ENCODE assay signal across 9 mouse cellular contexts in genomic region chr14:31129326-31130235, GRCm38 (mm10). TPM values are rescaled to one million over a fixed set of nuclear protein-coding genes. Genes with fewer than 3 reads are reported as not detected.
DNase-seq lines count a peak whose midpoint lies in the region; ATAC-seq and TF ChIP-seq lines count a peak whose summit lies in the region.
"Had no signal": no experiment of that assay in that cellular context is flagged by ENCODE, and none has a peak within 500 bp of the region (broad histone marks: within the 10 kb centered on the region; RNA-seq: fewer than 3 reads in every experiment).

No protein-coding gene starts in this region.

- no peaks in the 10 kb centered on the region; the same call in 1 of the 2 replicates for H3K36me3 ChIP-seq in embryonic facial prominence, embryonic 11.5 days (replicated peaks; ENCODE audit: control insufficient read depth, insufficient read depth, low read depth, low read length)
- peaks cover 2% of the 10 kb centered on the region for H3K36me3 ChIP-seq in hindbrain, embryonic 13.5 days
- H3K36me3 ChIP-seq in midbrain, embryonic 13.5 days, result peaks cover 5% of the 10 kb centered on the region; the same call in 1 of the 2 replicates

- peak overlapping the region; percentile 80 for H3K27ac ChIP-seq in layer of hippocampus, adult 2 months
- H3K27ac ChIP-seq in embryonic facial prominence, embryonic 11.5 days (replicated peaks; ENCODE audit: low read depth, low read length), result peak overlapping the region; percentile 71
- peak overlapping the region; percentile 90 for H3K27ac ChIP-seq in hindbrain, embryonic 13.5 days
- peak overlapping the region; percentile 93 for H3K27ac ChIP-seq in midbrain, embryonic 13.5 days

- H3K9ac ChIP-seq in embryonic facial prominence, embryonic 11.5 days (replicated peaks; ENCODE audit: low read length), result no peak overlapping the region
- H3K9ac ChIP-seq in hindbrain, embryonic 13.5 days, result peak overlapping the region; percentile 29; the same call in 1 of the 2 replicates
- no peak overlapping the region for H3K9ac ChIP-seq in midbrain, embryonic 13.5 days (replicated peaks)

- peak overlapping the region; percentile 74 for H3K4me3 ChIP-seq in layer of hippocampus, adult 2 months
- peak overlapping the region; percentile 99 for H3K4me3 ChIP-seq in embryonic facial prominence, embryonic 11.5 days (ENCODE audit: low read depth, low read length)
- peak overlapping the region; percentile 76 for H3K4me3 ChIP-seq in hindbrain, embryonic 13.5 days
- H3K4me3 ChIP-seq in midbrain, embryonic 13.5 days (replicated peaks), result peak overlapping the region; percentile 79

- no peak for TF ChIP-seq CTCF in layer of hippocampus, adult 2 months (conservative IDR thresholded peaks at IDR 0.05)

- no peak for ATAC-seq in embryonic facial prominence, embryonic 11.5 days (replicated peaks; ENCODE audit: insufficient number of reproducible peaks, low FRiP score, low TSS enrichment, low read depth)
- no peak for ATAC-seq in hindbrain, embryonic 13.5 days (ENCODE audit: low FRiP score)
- no peak for ATAC-seq in midbrain, embryonic 13.5 days

- no peak overlapping the region; the same call in 1 of the 2 replicates for H3K4me2 ChIP-seq in embryonic facial prominence, embryonic 11.5 days (ENCODE audit: low read depth, low read length)
- peak overlapping the region; percentile 93 for H3K4me2 ChIP-seq in hindbrain, embryonic 13.5 days
- H3K4me2 ChIP-seq in midbrain, embryonic 13.5 days (replicated peaks), result peak overlapping the region; percentile 93

- no peaks in the 10 kb centered on the region; the same call in 1 of the 2 replicates for H3K4me1 ChIP-seq in embryonic facial prominence, embryonic 11.5 days (ENCODE audit: control insufficient read depth, insufficient read depth, low read length)
- peaks cover 68% of the 10 kb centered on the region for H3K4me1 ChIP-seq in hindbrain, embryonic 13.5 days (replicated peaks)
- H3K4me1 ChIP-seq in midbrain, embryonic 13.5 days (replicated peaks), result peaks cover 75% of the 10 kb centered on the region

- no peaks in the 10 kb centered on the region for H3K9me3 ChIP-seq in embryonic facial prominence, embryonic 11.5 days (replicated peaks; ENCODE audit: control insufficient read depth, low read length)
- H3K9me3 ChIP-seq in hindbrain, embryonic 13.5 days, result no peaks in the 10 kb centered on the region
- no peaks in the 10 kb centered on the region for H3K9me3 ChIP-seq in midbrain, embryonic 13.5 days

- no peak for DNase-seq in layer of hippocampus, adult 2 months (ENCODE audit: low spot score in 2 of 2)
- DNase-seq in layer of hippocampus, adult 9-10 months (ENCODE audit: low spot score), result no peak
- peak; percentile 14 for DNase-seq in embryonic facial prominence, embryonic 11.5 days (ENCODE audit: low spot score)
- DNase-seq in left cerebral cortex, adult 8-10 months (ENCODE audit: low spot score in 2 of 2), result no peak
- DNase-seq in urinary bladder, adult 2 months (ENCODE audit: low spot score), result no peak
- DNase-seq in layer of hippocampus, postnatal 36 days, result no peak

- no peaks in the 10 kb centered on the region for H3K27me3 ChIP-seq in embryonic facial prominence, embryonic 11.5 days (ENCODE audit: control insufficient read depth, insufficient read depth, low read length)
- H3K27me3 ChIP-seq in hindbrain, embryonic 13.5 days, result no peaks in the 10 kb centered on the region
- H3K27me3 ChIP-seq in midbrain, embryonic 13.5 days, result no peaks in the 10 kb centered on the region

- 68% methylated on average over 15 of the region's 15 CpGs for WGBS in embryonic facial prominence, embryonic 11.5 days
- WGBS in hindbrain, embryonic 13.5 days, result 69% methylated on average over 15 of the region's 15 CpGs
- 69% methylated on average over 15 of the region's 15 CpGs for WGBS in midbrain, embryonic 13.5 days

RNA-seq across cellular contexts. Expression of gene Smim4, which starts 0.8 kb away (rescaled TPM):
- 10 to 100 TPM; 26.4 to 28.0 TPM for total RNA-seq in layer of hippocampus, adult 2 months (2021)
- polyA plus RNA-seq in embryonic facial prominence, embryonic 11.5 days (2014; fragmentation: Nextera tagmentation; extraction: Ambion mirVana), result 56.8 and 62.3 TPM in 2 replicates
- polyA plus RNA-seq in hindbrain, embryonic 13.5 days (2015; fragmentation: Nextera tagmentation; extraction: Ambion mirVana), result 83.1 and 83.2 TPM in 2 replicates
- polyA plus RNA-seq in midbrain, embryonic 13.5 days (2015; fragmentation: Nextera tagmentation; extraction: Ambion mirVana), result 75.8 and 78.8 TPM in 2 replicates
- 10 to 100 TPM; 26.5 to 30.6 (median 28.0) TPM for total RNA-seq in left cerebral cortex, adult 8-10 months (2022)
- polyA plus RNA-seq in urinary bladder, adult 2 months (2012; rRNA removed), result 28.1 and 42.8 TPM in 2 replicates
- 10 to 100 TPM; 24.6 to 27.7 TPM for total RNA-seq in layer of hippocampus, postnatal 36 days (2021)

RNA-seq across cellular contexts. Expression of gene Nt5dc2, which starts 1.3 kb away (rescaled TPM):
- 10 to 100 TPM; 12.6 to 13.4 TPM for total RNA-seq in layer of hippocampus, adult 2 months (2021)
- polyA plus RNA-seq in embryonic facial prominence, embryonic 11.5 days (2014; fragmentation: Nextera tagmentation; extraction: Ambion mirVana), result 462 and 510 TPM in 2 replicates
- 273 and 282 TPM in 2 replicates for polyA plus RNA-seq in hindbrain, embryonic 13.5 days (2015; fragmentation: Nextera tagmentation; extraction: Ambion mirVana)
- 280 and 317 TPM in 2 replicates for polyA plus RNA-seq in midbrain, embryonic 13.5 days (2015; fragmentation: Nextera tagmentation; extraction: Ambion mirVana)
- 1 to 10 TPM; 3.0 to 4.1 (median 3.8) TPM for total RNA-seq in left cerebral cortex, adult 8-10 months (2022)
- polyA plus RNA-seq in urinary bladder, adult 2 months (2012; rRNA removed), result 8.0 and 8.1 TPM in 2 replicates
- 10 to 100 TPM; 12.4 to 13.6 TPM for total RNA-seq in layer of hippocampus, postnatal 36 days (2021)

RNA-seq across cellular contexts. Expression of gene Stab1, which starts 38.9 kb away (rescaled TPM):
- 10 to 100 TPM; 23.2 TPM for total RNA-seq in layer of hippocampus, adult 2 months (2021)
- polyA plus RNA-seq in embryonic facial prominence, embryonic 11.5 days (2014; fragmentation: Nextera tagmentation; extraction: Ambion mirVana), result 19.8 and 23.6 TPM in 2 replicates
- 24.8 and 25.2 TPM in 2 replicates for polyA plus RNA-seq in hindbrain, embryonic 13.5 days (2015; fragmentation: Nextera tagmentation; extraction: Ambion mirVana)
- polyA plus RNA-seq in midbrain, embryonic 13.5 days (2015; fragmentation: Nextera tagmentation; extraction: Ambion mirVana), result 19.8 and 23.2 TPM in 2 replicates
- total RNA-seq in left cerebral cortex, adult 8-10 months (2022), result 10 to 100 TPM; 18.7 to 28.1 (median 22.2) TPM
- 85.3 and 90.2 TPM in 2 replicates for polyA plus RNA-seq in urinary bladder, adult 2 months (2012; rRNA removed)
- 10 to 100 TPM; 16.6 to 24.0 TPM for total RNA-seq in layer of hippocampus, postnatal 36 days (2021)
- total RNA-seq: common myeloid progenitor, adult 5-6 weeks had no signal

Comparison
In these comparisons a context has a peak if more than half of its experiments do, and no peak if none do; other contexts are left out.
1. RNA of gene Nt5dc2, which starts 1.3 kb away (polyA plus RNA-seq): 462 to 510 TPM in embryonic facial prominence, embryonic 11.5 days, 280 to 317 TPM in midbrain, embryonic 13.5 days and 273 to 282 TPM in hindbrain, embryonic 13.5 days; 8.0 to 8.1 TPM in urinary bladder, adult 2 months; every median in the first group is over 10 times any median in the second.
2. Peak in every context shown above with its lines, with median percentiles within 50 percentile points of each other: H3K27ac ChIP-seq and H3K4me3 ChIP-seq.